Mouse (Mus musculus) lung, postnatal 0 days (tissue): ENCODE results near the gene Leng8.

Experiments
- CTCF ChIP-seq: IDR thresholded peaks from 2 replicates; pipeline ENCODE4 v1.5.1; 2016; ENCODE audit warnings: antibody characterized with exemption, mild to moderate bottlenecking
- EP300 ChIP-seq: IDR thresholded peaks from 2 replicates; pipeline ENCODE4 v1.6.1; 2016; ENCODE audit warnings: antibody characterized with exemption, mild to moderate bottlenecking, control low read depth

DNA sequence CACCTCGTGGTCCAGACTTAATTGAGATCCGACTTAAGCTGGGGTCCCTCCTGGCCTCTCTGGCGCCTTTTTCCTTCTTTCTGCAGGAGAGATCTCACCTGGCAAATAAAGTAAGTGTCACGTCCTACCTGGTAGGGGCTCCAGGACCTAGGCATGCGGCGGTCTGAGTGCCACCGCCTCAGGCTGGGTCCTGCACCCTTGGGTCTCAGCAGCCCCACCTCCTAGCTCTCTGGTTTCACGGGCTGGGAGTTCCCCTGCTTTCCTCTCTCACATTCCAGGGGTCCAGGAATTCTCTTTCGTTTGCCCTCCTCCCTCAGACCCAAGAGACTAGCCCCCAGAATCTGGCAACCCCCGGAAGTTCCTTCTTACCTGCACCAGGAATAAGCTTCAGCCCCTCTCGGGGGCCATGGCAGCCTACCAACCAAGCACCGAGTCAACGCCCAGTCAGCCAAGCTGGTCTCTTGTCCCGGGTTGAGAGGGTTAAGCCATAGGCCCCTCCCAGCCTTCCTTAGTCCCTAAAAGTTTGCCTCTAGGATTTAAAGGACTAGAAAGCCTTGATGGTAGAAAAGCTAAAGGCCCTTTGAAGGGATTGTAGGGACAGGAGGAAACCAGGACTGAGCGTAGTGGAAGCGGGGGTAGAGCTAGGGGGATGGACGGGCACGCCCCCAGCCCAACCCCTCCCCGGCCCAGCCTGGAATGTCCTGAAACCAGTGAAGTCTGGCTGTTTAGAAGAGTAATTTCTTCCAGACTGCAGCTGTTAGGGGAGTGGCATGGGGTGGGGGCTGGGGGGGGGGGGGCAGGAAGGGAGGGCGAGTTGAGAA, 27.5 kb downstream of the Leng8 start, which contains the start of gene Cdc42ep5:
- TF ChIP-seq CTCF (no peak), EP300 (0 out of 2 replicates have a peak, but pooled peaks have one; percentile 17)
